Mouse (Mus musculus): Measurements from ENCODE around the gene Pfkfb4.

Pfkfb4 gene

DNA sequence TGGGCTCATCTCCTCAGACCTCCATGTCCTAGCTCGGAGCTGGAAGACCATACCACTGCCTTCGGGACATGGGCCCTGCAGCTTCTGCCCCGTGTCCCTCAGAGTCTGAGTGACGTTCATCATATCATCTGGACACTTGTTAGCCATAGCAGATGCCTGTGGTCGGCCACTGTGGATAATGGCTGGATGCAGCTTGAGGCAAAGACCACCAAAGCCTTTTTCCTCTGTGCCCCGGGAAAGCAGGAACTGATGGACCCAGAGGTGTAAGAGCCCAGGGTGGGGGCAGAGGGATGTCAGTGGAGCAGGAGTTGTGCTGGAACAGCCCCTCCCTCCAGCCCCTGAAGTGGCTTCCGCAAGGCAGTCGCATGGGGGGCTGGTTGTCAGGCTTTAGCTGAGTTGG is 40.1 kb downstream of the Pfkfb4 start:
- no peak for DNase-seq (ENCODE audit: low read depth, low spot score)

DNA sequence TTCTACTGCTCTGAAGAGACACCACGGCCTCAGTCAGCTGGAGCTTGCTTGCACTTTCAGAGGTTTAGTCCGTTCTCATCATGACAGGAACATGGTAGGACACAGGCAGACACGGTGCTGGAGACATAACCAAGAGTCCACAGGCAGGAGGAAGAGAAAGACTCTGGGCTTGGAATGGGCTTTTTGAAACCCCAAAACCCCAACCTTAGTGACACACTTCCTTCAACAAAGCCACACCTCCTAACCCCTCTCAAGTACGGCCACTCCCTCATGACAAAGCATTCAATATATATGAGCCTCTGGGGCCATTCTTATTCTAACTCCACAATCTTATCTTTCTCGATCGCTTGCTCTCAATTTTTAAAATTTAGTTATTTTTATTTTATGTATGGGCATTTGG is 40.9 kb downstream of the Pfkfb4 start:
- DNase-seq (ENCODE audit: low read depth, low spot score), result no peak

DNA sequence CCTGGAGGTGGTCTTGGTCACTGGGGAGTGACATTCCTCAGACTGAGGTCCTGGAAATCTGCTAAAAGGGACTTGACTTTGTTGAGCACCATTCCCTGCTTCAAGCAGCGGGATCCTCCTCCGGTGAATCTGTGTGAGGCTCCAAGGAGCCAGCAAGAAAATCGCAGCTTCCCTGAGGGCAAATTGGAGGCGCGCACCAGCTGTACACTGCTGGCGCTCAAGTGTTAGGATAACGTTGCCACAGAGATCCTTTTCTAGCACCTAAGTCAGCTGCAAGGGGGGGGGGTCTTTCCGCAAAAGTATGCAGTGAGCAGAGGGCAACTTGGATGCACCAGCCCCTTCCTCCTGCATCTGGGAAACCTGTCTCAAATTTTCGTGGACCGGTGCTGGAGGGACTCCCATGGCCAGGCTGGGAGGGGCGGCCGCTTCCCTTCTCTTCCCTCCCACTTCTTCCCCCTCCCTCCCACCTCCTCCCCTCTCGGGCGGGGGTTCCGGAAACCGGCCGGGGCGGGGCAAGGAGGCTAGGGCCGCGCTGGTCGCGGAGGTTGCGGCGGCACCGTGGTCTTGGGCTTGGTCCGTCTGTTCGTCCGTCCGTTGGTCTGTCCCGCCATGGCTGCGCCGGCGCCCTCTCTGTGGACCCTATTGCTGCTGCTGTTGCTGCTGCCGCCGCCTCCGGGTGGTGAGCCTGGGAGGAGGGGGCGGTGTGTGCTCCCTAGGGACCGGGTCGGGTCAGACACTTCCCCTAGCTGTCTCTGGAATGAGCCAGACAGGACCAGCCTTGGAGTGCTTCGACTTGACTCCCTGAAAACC is 46.7 kb downstream of the Pfkfb4 start, which contains the start of gene Shisa5:
TSS of gene Shisa5 (plus strand) at position 480 of the 810 bp plus-strand sequence.
- peak; percentile 88 for DNase-seq (ENCODE audit: low read depth, low spot score)

- DNase-seq (ENCODE audit: low read depth, low spot score), result peak; percentile 58
Measured at GRCm38 (mm10) chr9:109038901-109039364, 47.4 kb downstream of the Pfkfb4 start.

DNA sequence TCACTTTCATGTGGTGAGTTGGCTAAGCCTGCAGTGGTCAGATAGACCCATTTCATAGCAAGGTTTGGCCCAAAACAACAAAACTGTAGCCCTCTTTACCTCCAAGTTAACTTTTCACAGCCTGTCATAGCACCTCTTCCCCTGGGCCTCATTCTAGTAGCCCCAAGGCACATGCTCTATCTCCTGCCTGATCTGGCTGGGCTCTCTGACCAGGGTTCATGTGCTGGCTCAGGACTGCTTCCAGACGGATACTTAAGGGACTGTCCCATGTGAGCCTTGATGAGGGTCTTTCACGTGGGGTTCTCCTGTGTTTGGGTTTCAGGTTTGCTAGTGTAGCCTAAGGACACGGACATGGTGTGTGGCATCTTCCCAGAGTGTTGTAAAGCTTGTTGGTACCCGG is 48.1 kb downstream of the Pfkfb4 start:
- no peak for DNase-seq (ENCODE audit: low read depth, low spot score)

DNA sequence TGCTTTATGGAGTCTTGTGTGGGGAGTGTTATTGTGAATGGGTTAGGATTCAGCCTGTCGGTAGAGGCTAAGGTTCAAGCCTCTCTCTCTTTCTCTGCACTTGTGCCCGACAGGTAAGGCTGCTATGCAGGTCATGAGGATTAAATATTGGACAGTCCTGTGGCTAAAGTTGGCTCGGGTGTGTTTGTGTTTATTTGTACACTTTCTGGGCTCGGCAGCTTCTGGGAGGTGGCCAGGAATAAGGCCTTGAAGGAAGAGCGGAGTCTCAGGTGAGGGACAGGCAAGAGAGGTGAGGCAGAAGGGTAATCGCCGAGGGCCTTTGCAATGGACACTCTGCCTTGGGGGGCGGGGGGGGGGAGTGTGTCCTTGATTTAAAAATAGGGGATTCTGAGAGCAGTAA is 48.6 kb downstream of the Pfkfb4 start:
- DNase-seq (ENCODE audit: low read depth, low spot score), result no peak

DNA sequence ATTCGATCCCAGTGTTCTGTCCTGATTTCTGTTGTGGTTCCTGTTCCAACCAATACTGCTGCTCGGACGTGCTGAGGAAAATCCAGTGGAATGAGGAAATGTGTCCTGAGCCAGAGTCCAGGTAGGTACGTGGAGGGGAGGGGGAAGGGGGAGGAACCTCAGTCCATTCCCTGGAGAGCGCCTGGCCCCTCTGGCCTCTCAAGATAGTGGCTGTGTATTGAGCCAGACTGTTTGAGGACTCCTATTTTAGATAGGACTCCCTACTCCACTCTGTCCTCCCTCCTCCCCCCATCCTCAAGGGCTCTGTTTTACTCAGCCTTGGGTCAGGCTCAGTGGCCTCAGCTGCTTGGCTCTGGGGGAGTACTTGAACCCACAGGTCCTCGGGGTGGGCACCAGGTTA is 49.3 kb downstream of the Pfkfb4 start:
- no peak for DNase-seq (ENCODE audit: low read depth, low spot score)

DNA sequence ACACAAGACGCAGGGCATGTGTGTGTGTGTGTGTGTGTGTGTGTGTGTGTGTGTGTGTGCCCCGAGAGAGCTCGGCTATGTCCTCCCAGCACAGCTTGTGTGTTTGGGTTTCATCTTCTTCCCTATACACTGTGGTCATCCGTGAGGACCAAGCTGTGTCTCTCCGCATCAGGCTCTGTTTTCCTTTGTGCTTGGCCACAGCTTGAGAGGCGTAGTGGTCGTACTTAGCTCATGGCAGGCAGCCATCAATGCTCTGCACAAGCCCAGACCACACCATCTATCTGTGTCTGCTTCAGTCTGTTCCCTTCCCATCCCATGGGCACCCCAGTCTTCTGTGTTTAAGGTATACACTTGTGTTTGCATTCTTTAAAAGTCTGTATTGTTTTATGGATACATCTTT is 49.8 kb downstream of the Pfkfb4 start:
- no peak for DNase-seq (ENCODE audit: low read depth, low spot score)

DNA sequence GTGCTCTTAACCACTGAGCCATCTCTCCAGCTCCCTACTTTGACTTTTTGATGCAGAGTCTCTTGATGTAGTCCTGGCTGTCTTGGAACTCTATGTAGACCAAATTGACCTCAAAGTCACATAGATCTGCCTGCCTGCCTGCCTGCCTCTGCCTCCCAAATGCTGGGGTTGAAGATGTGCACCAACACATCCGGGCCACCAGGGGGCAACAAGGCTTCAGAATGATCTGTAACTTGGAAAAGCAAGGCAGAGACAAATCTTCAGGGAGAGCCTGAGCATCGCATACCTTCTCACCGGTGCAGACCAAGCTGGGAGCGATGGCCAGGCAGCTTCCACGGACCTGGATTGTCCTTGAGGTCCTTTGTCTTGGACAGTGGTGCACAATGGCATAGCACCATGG is 54.7 kb downstream of the Pfkfb4 start:
- DNase-seq (ENCODE audit: low read depth, low spot score), result peak; percentile 88

- no peak for DNase-seq (ENCODE audit: low read depth, low spot score)
Measured at GRCm38 (mm10) chr9:109049316-109049715, 57.7 kb downstream of the Pfkfb4 start.

GRCm38 (mm10) chr9:109049996-109050673 is 58.6 kb downstream of the Pfkfb4 start:
- DNase-seq (ENCODE audit: low read depth, low spot score), result peak; percentile 79

DNA sequence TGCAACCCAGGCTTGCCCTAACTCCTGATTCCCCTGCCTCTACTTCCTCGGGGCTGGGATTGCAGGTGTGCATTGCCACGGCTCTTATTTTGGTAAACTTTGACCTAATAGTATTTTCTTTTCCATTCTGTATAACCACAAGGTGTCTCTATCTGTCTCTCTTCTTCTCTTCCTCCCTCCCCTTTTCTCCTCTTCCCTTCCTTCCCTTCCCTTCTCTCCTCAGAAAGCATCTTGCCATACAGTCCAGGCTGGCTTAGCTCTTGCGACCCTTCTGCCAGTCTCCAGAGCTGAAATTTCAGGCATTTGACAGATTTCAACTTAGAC is 59.1 kb downstream of the Pfkfb4 start:
- DNase-seq (ENCODE audit: low read depth, low spot score), result no peak

DNA sequence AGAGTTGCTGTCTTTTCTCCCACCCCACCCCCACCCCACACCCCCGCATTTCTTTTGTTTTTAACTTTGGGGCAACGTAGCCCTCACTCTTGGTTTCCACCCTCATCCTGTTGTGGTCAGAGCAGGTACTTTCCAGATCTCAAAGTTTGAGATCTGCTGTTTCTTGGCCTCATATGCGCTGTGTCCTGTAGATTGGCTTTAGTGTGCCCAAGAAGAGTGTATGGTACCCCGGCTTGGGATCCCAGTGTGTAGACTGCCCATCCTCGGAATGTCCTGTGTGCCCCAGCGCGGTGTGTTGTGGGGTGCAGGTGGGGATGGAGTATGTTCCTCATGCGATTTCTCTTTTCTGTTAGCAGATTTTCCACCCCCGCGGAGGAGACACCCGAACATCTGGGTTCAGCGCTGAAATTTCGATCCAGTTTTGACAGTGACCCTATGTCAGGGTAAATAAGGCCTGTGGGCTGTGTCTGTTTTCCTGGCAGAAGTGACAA is 59.5 kb downstream of the Pfkfb4 start:
- DNase-seq (ENCODE audit: low read depth, low spot score), result no peak

DNA sequence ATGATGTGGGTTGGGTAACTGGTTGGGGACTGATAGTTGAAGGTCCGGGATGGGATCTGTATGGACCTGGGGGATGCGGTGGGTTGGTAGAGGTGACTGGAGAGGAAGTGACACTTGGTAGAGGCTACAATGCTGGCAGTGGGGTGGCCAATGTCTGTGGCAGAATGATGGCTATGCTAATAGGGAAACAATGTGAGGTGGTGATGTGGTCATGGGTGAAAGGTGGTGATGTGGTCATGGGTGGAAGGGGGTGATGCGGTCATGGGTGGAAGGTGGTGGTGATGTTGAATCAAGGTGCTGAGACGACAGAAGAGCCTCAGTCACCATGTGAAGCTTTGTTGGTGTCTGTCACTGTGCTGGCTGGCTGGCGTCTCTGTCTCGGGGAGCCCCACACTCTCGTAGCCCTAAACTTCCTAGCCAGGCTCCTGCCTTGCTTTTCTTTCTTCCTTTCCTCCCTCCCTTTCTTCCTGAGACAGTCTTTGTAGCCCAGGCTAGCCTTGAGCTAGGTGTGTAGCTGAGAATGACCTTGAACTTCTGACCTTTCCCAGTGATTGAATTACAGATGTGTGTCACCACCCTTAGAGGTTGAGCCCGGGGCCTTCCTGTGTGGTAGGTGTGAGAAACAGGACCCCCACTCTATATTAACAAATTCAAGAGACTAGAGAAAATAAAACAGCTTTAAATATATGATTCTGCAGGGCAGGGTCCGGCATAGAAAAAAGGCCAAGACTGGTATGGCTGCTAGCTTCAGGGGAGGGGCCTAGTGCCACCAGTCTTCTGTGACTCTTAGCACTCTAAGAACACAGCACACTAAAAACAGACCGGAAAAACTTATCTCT is 60.3 kb downstream of the Pfkfb4 start:
- peak; percentile 53 for DNase-seq (ENCODE audit: low read depth, low spot score)

DNA sequence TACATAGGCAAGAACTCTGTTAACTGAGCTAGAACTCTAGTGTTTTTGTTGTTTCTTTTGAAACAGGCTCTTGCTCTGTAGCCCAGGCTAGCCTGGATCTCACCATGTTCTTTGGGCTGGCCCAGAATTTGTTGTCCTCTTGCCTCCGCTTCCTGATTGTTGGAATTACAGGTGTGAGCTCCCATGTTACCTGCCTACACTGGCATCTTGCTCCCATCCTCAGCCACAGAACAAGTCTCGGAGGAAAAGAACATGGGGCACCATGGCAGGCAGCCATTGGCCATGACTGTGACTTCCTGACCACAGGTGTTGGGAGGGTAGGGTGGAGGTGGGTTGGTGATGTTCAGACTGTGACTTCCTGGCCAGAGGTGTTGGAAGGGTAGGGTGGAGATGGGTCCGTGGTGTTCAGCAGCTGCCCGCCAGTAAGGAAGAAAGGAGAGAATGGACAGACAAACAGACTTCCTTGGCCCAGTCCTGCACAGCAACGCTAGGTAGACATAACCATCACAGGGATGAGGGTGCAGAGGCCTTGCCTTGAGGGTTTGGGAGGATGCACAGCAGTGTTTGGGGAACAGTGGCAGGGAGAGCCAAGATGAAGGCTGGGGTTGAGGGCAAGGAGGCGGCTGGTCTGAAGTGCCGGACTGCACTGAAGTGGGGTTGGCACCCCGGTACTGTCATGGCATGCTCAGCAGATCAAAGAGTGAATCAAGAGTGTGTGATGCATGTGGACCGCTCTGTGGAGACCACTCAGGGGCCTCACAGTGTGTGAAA is 61.1 kb downstream of the Pfkfb4 start:
- DNase-seq (ENCODE audit: low read depth, low spot score), result no peak

- no peak for DNase-seq (ENCODE audit: low read depth, low spot score)
Measured at GRCm38 (mm10) chr9:109053366-109053765, 61.8 kb downstream of the Pfkfb4 start.

- DNase-seq (ENCODE audit: low read depth, low spot score), result no peak
Measured at GRCm38 (mm10) chr9:109053851-109054250, 62.3 kb downstream of the Pfkfb4 start.

- DNase-seq (ENCODE audit: low read depth, low spot score), result peak; percentile 77
Measured at GRCm38 (mm10) chr9:109054712-109055111, 63.1 kb downstream of the Pfkfb4 start.

DNA sequence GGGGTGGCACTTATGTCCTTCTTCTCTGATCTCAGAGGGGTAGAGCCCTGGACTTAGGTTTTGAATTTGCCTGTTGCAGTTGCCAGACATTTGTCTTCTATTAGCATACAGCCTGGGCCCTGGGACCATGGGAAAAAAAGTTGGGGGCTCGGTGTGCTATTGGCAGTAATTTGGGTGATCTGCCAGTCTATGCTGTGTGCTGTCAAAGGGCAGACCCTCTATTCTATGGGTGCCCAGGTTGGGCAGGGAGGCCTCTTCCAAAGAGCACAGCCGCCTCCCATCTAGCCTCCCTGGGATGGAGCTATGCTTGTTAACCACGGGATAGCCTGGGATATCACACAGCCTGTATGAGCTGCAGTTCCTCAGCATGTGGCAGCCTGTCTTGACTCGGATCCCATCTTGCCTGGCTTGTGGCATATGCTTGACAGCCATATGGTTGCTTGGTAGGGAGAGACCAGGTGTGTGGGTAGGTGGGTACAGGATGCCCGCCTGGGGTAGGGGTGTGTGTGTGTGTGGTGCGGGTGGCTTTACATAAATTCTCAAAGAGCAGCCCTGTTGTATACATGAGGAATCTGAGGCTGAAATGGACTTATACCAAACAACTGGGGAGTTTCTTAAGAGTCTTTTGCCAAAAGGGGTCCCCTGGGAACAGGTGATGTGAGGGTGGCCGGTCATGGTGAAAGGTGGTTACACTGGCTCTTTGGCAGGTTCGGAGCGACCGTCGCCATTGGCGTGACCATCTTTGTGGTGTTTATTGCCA is 63.9 kb downstream of the Pfkfb4 start:
- DNase-seq (ENCODE audit: low read depth, low spot score), result no peak

DNA sequence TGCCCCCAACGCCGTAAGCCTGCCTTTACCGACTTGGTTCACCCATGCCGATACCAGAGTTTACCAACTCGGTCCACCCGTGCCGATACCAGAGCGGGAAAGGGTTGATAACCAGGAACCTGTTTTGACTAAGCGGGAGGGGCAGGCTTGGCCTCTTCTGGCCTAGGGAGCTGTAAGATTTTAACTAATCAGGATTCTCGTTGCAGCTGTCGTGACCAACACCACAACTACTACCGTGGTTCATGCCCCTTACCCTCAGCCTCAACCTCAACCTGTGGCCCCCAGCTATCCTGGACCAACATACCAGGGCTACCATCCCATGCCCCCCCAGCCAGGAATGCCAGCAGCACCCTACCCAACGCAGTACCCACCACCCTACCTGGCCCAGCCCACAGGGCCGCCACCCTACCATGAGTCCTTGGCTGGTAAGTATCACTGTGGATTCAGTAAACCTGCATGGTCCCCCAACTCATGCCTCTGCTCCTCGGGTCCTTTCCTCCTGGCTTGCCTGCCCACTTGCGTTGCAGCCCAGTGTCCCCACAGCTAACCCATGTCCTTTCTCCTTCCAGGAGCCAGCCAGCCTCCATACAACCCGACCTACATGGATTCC is 64.6 kb downstream of the Pfkfb4 start:
- DNase-seq (ENCODE audit: low read depth, low spot score), result no peak

Data from R1 (cell line).